Mouse (Mus musculus) G1E (cell line): ENCODE results near the gene Spata32.

Experiments
- CTCF ChIP-seq: IDR thresholded peaks from 2 replicates; pipeline ENCODE4 v1.5.1; 2012; ENCODE audit warnings: low read depth, low read length, inconsistent platforms, mixed read lengths
- GATA1 ChIP-seq: IDR thresholded peaks from 2 replicates; pipeline ENCODE4 v1.6.1; 2012; ENCODE audit warnings: borderline replicate concordance, low read length, inconsistent platforms, mixed read lengths
- TAL1 ChIP-seq: conservative IDR thresholded peaks from 2 replicates; pipeline ENCODE4 v1.6.1; 2012; ENCODE audit warnings: low read depth, low read length, inconsistent platforms, mixed read lengths

DNA sequence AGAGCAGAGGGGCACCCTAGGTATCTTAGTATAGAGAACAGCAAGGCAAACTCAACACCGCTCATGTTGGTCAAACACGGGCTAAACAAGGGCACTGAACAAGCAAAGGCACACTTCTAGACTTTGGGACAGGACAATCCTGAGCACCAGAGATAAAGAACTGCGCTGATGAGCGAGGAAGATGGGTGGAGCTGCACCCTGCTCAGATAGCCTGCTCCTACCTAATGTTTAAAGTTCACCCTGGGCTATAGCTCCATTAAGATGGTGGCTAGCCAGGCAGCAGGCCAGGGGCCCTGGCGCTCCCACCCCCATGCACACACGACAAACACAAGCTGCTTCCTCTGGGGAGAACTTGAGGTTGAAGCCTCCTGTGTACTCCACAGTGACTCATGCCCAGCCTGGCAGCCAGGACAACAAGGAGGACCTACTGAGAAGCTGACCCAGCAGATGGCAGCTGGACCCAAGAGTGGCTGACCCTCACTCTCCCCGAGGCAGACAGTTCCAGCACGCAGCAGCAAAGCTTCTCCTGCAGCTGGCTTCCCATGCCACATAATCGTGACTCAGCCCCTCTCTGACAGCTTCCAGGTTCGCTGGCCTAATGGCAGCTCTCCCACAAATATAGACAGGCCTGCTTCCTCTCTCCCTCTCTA, 28.0 kb upstream of the Spata32 start:
- TF ChIP-seq GATA1 (no peak), CTCF (no peak), TAL1 (peak; percentile 43)
